Mouse (Mus musculus) stomach, postnatal 0 days (tissue): ENCODE results near the gene Veph1. TPM values are rescaled to one million over a fixed set of nuclear protein-coding genes. Genes with fewer than 3 reads are reported as not detected.

Experiments
- ATAC-seq: fragments of 200-750 bp; cut with Nextera tagmentation; 2 replicates; pipeline ENCODE4 v1.8.0; 2017; ENCODE audit not compliant: low FRiP score, low TSS enrichment
- DNase-seq: peaks from one replicate; pipeline ENCODE4 v3.0.0-alpha.2; 2016; ENCODE audit warnings: low spot score
- H3K27ac ChIP-seq: fragments of 300-500 bp; sonication (generic); replicated peaks from 2 replicates; pipeline ENCODE4 v1.5.1; 2014; ENCODE audit warnings: mild to moderate bottlenecking, control low read depth
- H3K27me3 ChIP-seq: fragments of 300-500 bp; sonication (generic); 2 replicates; pipeline ENCODE4 v1.6.1; 2014; ENCODE audit warnings: low read length; ENCODE audit not compliant: control insufficient read depth, insufficient read depth
- H3K36me3 ChIP-seq: fragments of 300-500 bp; sonication (generic); 2 replicates; pipeline ENCODE4 v1.6.1; 2014; ENCODE audit warnings: low read length, mixed read lengths; ENCODE audit not compliant: control insufficient read depth, insufficient read depth
- H3K4me1 ChIP-seq: fragments of 300-500 bp; sonication (generic); replicated peaks from 2 replicates; pipeline ENCODE4 v1.6.1; 2014; ENCODE audit warnings: antibody characterized with exemption; ENCODE audit not compliant: control insufficient read depth, insufficient read depth
- H3K4me2 ChIP-seq: fragments of 300-500 bp; sonication (generic); replicated peaks from 2 replicates; pipeline ENCODE4 v1.6.1; 2014; ENCODE audit warnings: low read depth, mild to moderate bottlenecking, control low read depth, moderate library complexity
- H3K4me3 ChIP-seq: fragments of 300-500 bp; sonication (generic); 2 replicates; pipeline ENCODE4 v1.5.1; 2014; ENCODE audit warnings: low read depth, low read length, control low read depth
- H3K9ac ChIP-seq: fragments of 300-500 bp; sonication (generic); 2 replicates; pipeline ENCODE4 v1.6.1; 2014; ENCODE audit warnings: mild to moderate bottlenecking, low read length, control low read depth, mixed read lengths
- H3K9me3 ChIP-seq: fragments of 300-500 bp; sonication (generic); 2 replicates; pipeline ENCODE4 v1.6.1; 2016; ENCODE audit warnings: low read length; ENCODE audit not compliant: control insufficient read depth
- CTCF ChIP-seq: IDR thresholded peaks from 2 replicates; pipeline ENCODE4 v1.5.1; 2016; ENCODE audit warnings: antibody characterized with exemption, low read depth, mild to moderate bottlenecking, moderate library complexity
- EP300 ChIP-seq: optimal IDR thresholded peaks from 2 replicates; pipeline ENCODE3; 2016; ENCODE audit warnings: antibody characterized with exemption
- WGBS: fragments of 180-500 bp; shearing (Covaris S2); extraction: QIAGEN DNeasy Blood & Tissue Kit; methylation state at CpG from one replicate; pipeline ENCODE4 v1.1.7; 2014; 5-methylcytosine and 5-hydroxymethylcytosine counted together
- polyA plus RNA-seq: library from polyadenylated mRNA; unstranded; fragments of >200 nt; fragmentation: Nextera tagmentation; extraction: Ambion mirVana; gene quantifications from 2 replicates; pipeline ENCODE4 v1.2.1, GENCODE M21; 2015

Gene Veph1
- polyA plus RNA-seq, 1 experiment from 2014 or later = 0.02 TPM

- Histone ChIP-seq H3K9ac (no peak overlapping the region), H3K4me3 (no peak overlapping the region), H3K36me3 (no peaks in the 10 kb centered on the region), H3K4me1 (0 out of 2 replicates have a peak, but pooled peaks cover 2% of the 10 kb centered on the region), H3K27ac (no peak overlapping the region), H3K9me3 (no peaks in the 10 kb centered on the region), H3K4me2 (no peak overlapping the region), H3K27me3 (no peaks in the 10 kb centered on the region)
- no peak for TF ChIP-seq EP300
- TF ChIP-seq CTCF = no peak
- 87% methylated on average over 3 of the region's 3 CpGs for WGBS
- DNase-seq (no peak), ATAC-seq (no peak)
These were observed 1.9 kb downstream of the Veph1 start for GRCm38 (mm10) chr3:66294729-66295128.

- 4% methylated on average over 20 of the region's 20 CpGs for WGBS
- Histone ChIP-seq H3K4me3 (peak overlapping the region; percentile 34), H3K27me3 (no peaks in the 10 kb centered on the region), H3K27ac (no peak overlapping the region), H3K36me3 (no peaks in the 10 kb centered on the region), H3K9ac (peak overlapping the region; percentile 59), H3K4me2 (peak overlapping the region; percentile 58), H3K9me3 (no peaks in the 10 kb centered on the region), H3K4me1 (0 out of 2 replicates have a peak, but pooled peaks cover 2% of the 10 kb centered on the region)
- DNase-seq = peak; percentile 48
- no peak for TF ChIP-seq EP300
- no peak for TF ChIP-seq CTCF
- peak; percentile 74 for ATAC-seq
These were observed 4.2 kb downstream of the Veph1 start for GRCm38 (mm10) chr3:66292356-66292946.

- no peaks in the 10 kb centered on the region for H3K9me3 ChIP-seq
- DNase-seq (no peak), ATAC-seq (no peak)
- no peak for TF ChIP-seq CTCF
- TF ChIP-seq EP300 = no peak
- no peaks in the 10 kb centered on the region for H3K36me3 ChIP-seq
- H3K27ac ChIP-seq = no peak overlapping the region
- no peaks in the 10 kb centered on the region for H3K27me3 ChIP-seq
- 79% methylated on average over 4 of the region's 4 CpGs for WGBS
- H3K4me1 ChIP-seq = no peaks in the 10 kb centered on the region
- no peak overlapping the region for H3K4me3 ChIP-seq
- no peak overlapping the region for H3K4me2 ChIP-seq
- no peak overlapping the region for H3K9ac ChIP-seq
These were observed 33.4 kb downstream of the Veph1 start for GRCm38 (mm10) chr3:66263270-66263669.

- WGBS = 26% methylated on average over 5 of the region's 5 CpGs
- DNase-seq (no peak), ATAC-seq (no peak)
- TF ChIP-seq EP300 (no peak), CTCF (peak; percentile 64)
- no peak overlapping the region for H3K27ac ChIP-seq
- H3K4me2 ChIP-seq = no peak overlapping the region
- no peak overlapping the region for H3K4me3 ChIP-seq
- H3K36me3 ChIP-seq = no peaks in the 10 kb centered on the region
- H3K9ac ChIP-seq = no peak overlapping the region
- H3K27me3 ChIP-seq = no peaks in the 10 kb centered on the region
- H3K4me1 ChIP-seq = no peaks in the 10 kb centered on the region
- H3K9me3 ChIP-seq = no peaks in the 10 kb centered on the region
These were observed 34.3 kb downstream of the Veph1 start for GRCm38 (mm10) chr3:66262319-66262718.

GRCm38 (mm10) chr3:66254504-66255105, 42.0 kb downstream of the Veph1 start:
- Histone ChIP-seq H3K4me3 (no peak overlapping the region), H3K36me3 (no peaks in the 10 kb centered on the region), H3K27me3 (no peaks in the 10 kb centered on the region), H3K4me1 (no peaks in the 10 kb centered on the region), H3K9ac (no peak overlapping the region), H3K9me3 (no peaks in the 10 kb centered on the region), H3K27ac (no peak overlapping the region), H3K4me2 (no peak overlapping the region)
- TF ChIP-seq CTCF = no peak
- no peak for TF ChIP-seq EP300
- no peak for DNase-seq
- ATAC-seq = no peak
- WGBS = 81% methylated on average over 9 of the region's 9 CpGs

- Histone ChIP-seq H3K4me2 (no peak overlapping the region), H3K27ac (no peak overlapping the region), H3K27me3 (no peaks in the 10 kb centered on the region), H3K36me3 (no peaks in the 10 kb centered on the region), H3K4me3 (no peak overlapping the region), H3K4me1 (no peaks in the 10 kb centered on the region), H3K9ac (no peak overlapping the region), H3K9me3 (no peaks in the 10 kb centered on the region)
- no peak for TF ChIP-seq EP300
- TF ChIP-seq CTCF = no peak
- DNase-seq = no peak
- 83% methylated on average over 7 of the region's 7 CpGs for WGBS
- ATAC-seq = no peak
These were observed 44.8 kb downstream of the Veph1 start for GRCm38 (mm10) chr3:66251842-66252241.
